Mouse (Mus musculus) myocyte (in vitro differentiated cells): Measurements from ENCODE around the gene Rftn1. TPM values are rescaled to one million over a fixed set of nuclear protein-coding genes. Genes with fewer than 3 reads are reported as not detected.

Experiments
- polyA plus RNA-seq: library from polyadenylated mRNA; unstranded; fragments of >200 nt; fragmentation: generic; extraction: Trizol; gene quantifications from one replicate; pipeline ENCODE4 v1.2.1, GENCODE M21; 2012; ENCODE audit warnings: missing spikeins

Gene Rftn1
- polyA plus RNA-seq, 1 experiment = 0.40 TPM

Other genes with a start within 250 kb of the Rftn1 start
- gene Dazl, start 103.0 kb upstream of the Rftn1 start, polyA plus RNA-seq = not detected